Mouse (Mus musculus) limb, embryonic 13.5 days (tissue): Measurements from ENCODE around the gene B3galt5. TPM values are rescaled to one million over a fixed set of nuclear protein-coding genes. Genes with fewer than 3 reads are reported as not detected.
A peak's percentile ranks its signal among the peaks of the same experiment; 100 is the strongest.

Experiments
- ATAC-seq: fragments of 200-750 bp; cut with Nextera tagmentation; 2 replicates; pipeline ENCODE4 v1.8.0; 2017; ENCODE audit warnings: low read depth, moderate number of reproducible peaks, moderate TSS enrichment; ENCODE audit not compliant: low FRiP score
- H3K27ac ChIP-seq: fragments of 300-500 bp; sonication (generic); 2 replicates; pipeline ENCODE4 v1.5.1; 2015; ENCODE audit warnings: inconsistent platforms, mild to moderate bottlenecking, moderate library complexity
- H3K27me3 ChIP-seq: fragments of 300-500 bp; sonication (generic); 2 replicates; pipeline ENCODE4 v1.6.1; 2015; ENCODE audit warnings: mild to moderate bottlenecking, inconsistent platforms
- H3K36me3 ChIP-seq: fragments of 300-500 bp; sonication (generic); 2 replicates; pipeline ENCODE4 v1.6.1; 2015; ENCODE audit warnings: inconsistent platforms, mild to moderate bottlenecking, moderate library complexity
- H3K4me1 ChIP-seq: fragments of 300-500 bp; sonication (generic); 2 replicates; pipeline ENCODE4 v1.6.1; 2015; ENCODE audit warnings: inconsistent platforms
- H3K4me2 ChIP-seq: fragments of 300-500 bp; sonication (generic); replicated peaks from 2 replicates; pipeline ENCODE4 v1.6.1; 2015; ENCODE audit warnings: inconsistent platforms, mild to moderate bottlenecking, moderate library complexity
- H3K4me3 ChIP-seq: fragments of 300-500 bp; sonication (generic); 2 replicates; pipeline ENCODE4 v1.5.1; 2015; ENCODE audit warnings: moderate library complexity, mild to moderate bottlenecking, inconsistent platforms
- H3K9ac ChIP-seq: fragments of 300-500 bp; sonication (generic); 2 replicates; pipeline ENCODE4 v1.6.1; 2015; ENCODE audit warnings: mild to moderate bottlenecking, inconsistent platforms
- H3K9me3 ChIP-seq: fragments of 300-500 bp; sonication (generic); 2 replicates; pipeline ENCODE4 v1.6.1; 2016; ENCODE audit warnings: inconsistent platforms
- WGBS: fragments of 180-500 bp; shearing (Covaris S2); methylation state at CpG from one replicate; pipeline ENCODE4 v1.1.7; 2015; 5-methylcytosine and 5-hydroxymethylcytosine counted together
- polyA plus RNA-seq: library from polyadenylated mRNA; unstranded; fragments of >200 nt; fragmentation: Nextera tagmentation; extraction: Ambion mirVana; gene quantifications from 2 replicates; pipeline ENCODE4 v1.2.1, GENCODE M21; 2015

B3galt5 gene
- polyA plus RNA-seq, 1 experiment from 2014 or later, result 0.24 TPM

DNA sequence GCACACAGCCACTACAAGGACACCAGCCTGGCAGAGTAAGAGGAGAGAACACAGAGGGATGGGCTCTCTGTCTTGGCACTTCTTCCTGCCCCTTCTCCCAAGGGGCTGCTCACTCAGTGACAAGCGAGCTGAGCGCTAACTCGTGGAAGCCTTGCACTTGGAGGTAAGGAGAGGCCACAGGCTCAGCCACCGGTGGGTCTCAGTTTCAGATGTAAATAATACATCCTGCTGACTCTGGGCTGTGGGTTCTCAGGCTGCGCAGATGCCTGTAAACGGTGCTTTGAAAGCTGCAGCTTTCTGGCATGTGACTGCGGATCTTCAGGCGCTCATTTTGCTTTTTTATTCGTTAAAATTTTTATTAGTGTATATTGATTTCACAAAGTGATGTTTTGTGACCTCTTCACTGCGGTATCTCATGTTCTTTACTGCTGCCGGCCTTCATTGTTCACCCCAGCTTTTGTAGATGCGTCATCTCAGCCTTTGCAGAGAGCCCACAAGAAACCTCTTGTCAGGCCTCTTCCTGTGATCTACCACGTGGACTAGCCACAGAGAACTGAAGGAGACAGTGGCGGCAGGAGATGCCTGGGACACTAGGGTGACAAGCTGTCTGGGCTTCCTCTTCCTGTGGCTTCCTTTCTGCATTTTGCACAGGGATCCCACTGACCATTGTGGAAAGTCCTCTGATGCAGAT, 37.5 kb downstream of the B3galt5 start:
- no peak for ATAC-seq
- Histone ChIP-seq H3K36me3 (no peaks in the 10 kb centered on the region), H3K9ac (no peak overlapping the region), H3K27ac (no peak overlapping the region), H3K9me3 (no peaks in the 10 kb centered on the region), H3K4me1 (no peaks in the 10 kb centered on the region), H3K4me2 (no peak overlapping the region), H3K27me3 (peaks cover 9% of the 10 kb centered on the region; the same call in 1 of the 2 replicates), H3K4me3 (no peak overlapping the region)
- WGBS, result 61% methylated on average over 14 of the region's 14 CpGs

DNA sequence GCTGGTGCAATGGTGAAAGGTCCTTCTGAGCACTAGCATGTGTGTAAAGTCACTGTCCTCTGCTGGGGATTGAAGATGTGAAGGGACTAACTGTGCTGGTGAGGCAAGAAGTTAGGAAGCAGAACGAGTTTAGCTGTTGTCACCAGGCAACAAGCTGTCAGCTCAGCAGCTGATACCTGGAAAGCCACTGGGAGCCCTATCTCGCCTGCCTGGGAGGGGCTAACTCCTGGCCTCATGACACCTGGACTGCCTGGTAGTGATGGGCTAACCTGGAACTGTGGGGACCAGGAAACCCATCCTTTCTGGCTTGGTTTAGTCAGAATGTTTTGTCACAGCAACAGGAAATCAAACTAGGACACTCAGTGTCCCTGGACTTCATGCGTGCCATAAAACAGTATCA, 41.0 kb downstream of the B3galt5 start:
- Histone ChIP-seq H3K4me3 (no peak overlapping the region), H3K9me3 (no peaks in the 10 kb centered on the region), H3K9ac (no peak overlapping the region), H3K27ac (no peak overlapping the region), H3K4me1 (peaks cover 11% of the 10 kb centered on the region), H3K27me3 (peaks cover 43% of the 10 kb centered on the region), H3K36me3 (no peaks in the 10 kb centered on the region), H3K4me2 (no peak overlapping the region)
- no peak for ATAC-seq
- WGBS, result 62% methylated on average over 3 of the region's 3 CpGs

- Histone ChIP-seq H3K9me3 (no peaks in the 10 kb centered on the region), H3K36me3 (no peaks in the 10 kb centered on the region), H3K27me3 (peaks cover 59% of the 10 kb centered on the region), H3K4me2 (no peak overlapping the region), H3K9ac (no peak overlapping the region), H3K4me1 (peaks cover 11% of the 10 kb centered on the region), H3K4me3 (no peak overlapping the region), H3K27ac (no peak overlapping the region)
- 56% methylated on average over 9 of the region's 9 CpGs for WGBS
- ATAC-seq, result no peak
These were observed 43.1 kb downstream of the B3galt5 start for GRCm38 (mm10) chr16:96278491-96279224.

- no peak overlapping the region for H3K27ac ChIP-seq
- H3K9me3 ChIP-seq, result no peaks in the 10 kb centered on the region
- WGBS, result 5% methylated on average over 38 of the region's 38 CpGs
- H3K9ac ChIP-seq, result peak overlapping the region; percentile 62
- H3K36me3 ChIP-seq, result no peaks in the 10 kb centered on the region
- peaks cover 11% of the 10 kb centered on the region for H3K4me1 ChIP-seq
- H3K4me3 ChIP-seq, result peak overlapping the region; percentile 47
- peak overlapping the region; percentile 85 for H3K4me2 ChIP-seq
- peak; percentile 51; the same call in 1 of the 2 replicates for ATAC-seq
- H3K27me3 ChIP-seq, result peaks cover 59% of the 10 kb centered on the region
These were observed 45.4 kb downstream of the B3galt5 start for GRCm38 (mm10) chr16:96280719-96281605.

DNA sequence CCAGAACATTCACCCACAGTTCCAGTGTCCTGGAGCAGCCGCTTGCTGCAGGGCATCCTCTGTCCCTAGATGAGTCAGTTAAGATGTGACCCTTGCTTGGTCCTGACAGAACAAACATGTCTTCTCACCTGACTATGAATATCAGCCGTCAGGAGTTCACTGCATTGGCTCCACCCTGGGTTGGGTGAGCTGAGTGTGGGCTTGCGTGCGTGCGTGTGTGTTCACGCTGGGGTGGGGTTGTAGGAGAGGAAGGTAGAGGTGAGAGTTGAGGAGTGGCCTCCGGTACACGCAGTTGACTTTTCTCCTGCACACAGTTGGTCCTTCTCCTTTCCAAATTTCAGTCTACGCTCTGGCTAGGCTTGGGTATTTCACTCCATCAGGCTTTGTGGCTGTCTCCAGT, 47.0 kb downstream of the B3galt5 start:
- H3K4me1 ChIP-seq, result peaks cover 11% of the 10 kb centered on the region

GRCm38 (mm10) chr16:96291885-96292284, 56.3 kb downstream of the B3galt5 start:
- Histone ChIP-seq H3K4me3 (no peak overlapping the region), H3K9ac (no peak overlapping the region), H3K9me3 (no peaks in the 10 kb centered on the region), H3K4me2 (no peak overlapping the region), H3K27ac (no peak overlapping the region), H3K36me3 (no peaks in the 10 kb centered on the region), H3K4me1 (no peaks in the 10 kb centered on the region), H3K27me3 (no peaks in the 10 kb centered on the region)
- no peak for ATAC-seq
- 72% methylated on average over 9 of the region's 9 CpGs for WGBS

More for the DNA sequence above, 47.0 kb downstream of the B3galt5 start:
- Histone ChIP-seq H3K9me3 (no peaks in the 10 kb centered on the region), H3K27me3 (peaks cover 58% of the 10 kb centered on the region), H3K4me2 (no peak overlapping the region), H3K9ac (no peak overlapping the region), H3K27ac (no peak overlapping the region), H3K36me3 (no peaks in the 10 kb centered on the region), H3K4me3 (no peak overlapping the region)
- ATAC-seq, result no peak
- 94% methylated on average over 9 of the region's 9 CpGs for WGBS

- ATAC-seq, result no peak
- Histone ChIP-seq H3K9me3 (no peaks in the 10 kb centered on the region), H3K27me3 (no peaks in the 10 kb centered on the region), H3K9ac (no peak overlapping the region), H3K27ac (no peak overlapping the region), H3K36me3 (no peaks in the 10 kb centered on the region), H3K4me2 (no peak overlapping the region), H3K4me1 (no peaks in the 10 kb centered on the region), H3K4me3 (no peak overlapping the region)
- WGBS, result 48% methylated on average over 15 of the region's 15 CpGs
These were observed 57.1 kb downstream of the B3galt5 start for GRCm38 (mm10) chr16:96292530-96293173.

- no peaks in the 10 kb centered on the region for H3K36me3 ChIP-seq
- no peaks in the 10 kb centered on the region for H3K27me3 ChIP-seq
- no peaks in the 10 kb centered on the region for H3K9me3 ChIP-seq
- no peak overlapping the region for H3K4me2 ChIP-seq
- ATAC-seq, result no peak
- H3K4me1 ChIP-seq, result peaks cover 5% of the 10 kb centered on the region; the same call in 1 of the 2 replicates
- no peak overlapping the region for H3K4me3 ChIP-seq
- H3K27ac ChIP-seq, result no peak overlapping the region
- no peak overlapping the region for H3K9ac ChIP-seq
These were observed 62.5 kb downstream of the B3galt5 start for GRCm38 (mm10) chr16:96298075-96298474.

- Histone ChIP-seq H3K4me2 (no peak overlapping the region), H3K27me3 (no peaks in the 10 kb centered on the region), H3K4me1 (peaks cover 5% of the 10 kb centered on the region; the same call in 1 of the 2 replicates), H3K27ac (no peak overlapping the region), H3K4me3 (no peak overlapping the region), H3K9ac (no peak overlapping the region), H3K9me3 (no peaks in the 10 kb centered on the region), H3K36me3 (no peaks in the 10 kb centered on the region)
- WGBS, result 44% methylated on average over 3 of the region's 3 CpGs
- ATAC-seq, result no peak
These were observed 63.0 kb downstream of the B3galt5 start for GRCm38 (mm10) chr16:96298574-96298973.

GRCm38 (mm10) chr16:96303356-96303755, 67.8 kb downstream of the B3galt5 start:
- H3K9ac ChIP-seq, result no peak overlapping the region
- H3K27ac ChIP-seq, result no peak overlapping the region
- no peak overlapping the region for H3K4me3 ChIP-seq
- peaks cover 3% of the 10 kb centered on the region; the same call in 1 of the 2 replicates for H3K4me1 ChIP-seq
- no peaks in the 10 kb centered on the region for H3K36me3 ChIP-seq
- H3K9me3 ChIP-seq, result no peaks in the 10 kb centered on the region
- no peaks in the 10 kb centered on the region for H3K27me3 ChIP-seq
- H3K4me2 ChIP-seq, result no peak overlapping the region
- ATAC-seq, result no peak
- 80% methylated on average over 4 of the region's 4 CpGs for WGBS

GRCm38 (mm10) chr16:96304438-96304837, 68.8 kb downstream of the B3galt5 start:
- ATAC-seq, result no peak

More at GRCm38 (mm10) chr16:96304438-96304837, 68.8 kb downstream of the B3galt5 start:
- Histone ChIP-seq H3K4me3 (no peak overlapping the region), H3K4me2 (no peak overlapping the region), H3K9me3 (no peaks in the 10 kb centered on the region), H3K9ac (no peak overlapping the region), H3K4me1 (no peaks in the 10 kb centered on the region), H3K36me3 (no peaks in the 10 kb centered on the region), H3K27ac (no peak overlapping the region), H3K27me3 (no peaks in the 10 kb centered on the region)
